Mouse (Mus musculus) hindbrain, embryonic 13.5 days (tissue): ENCODE results near the gene Tmem167b. TPM values are rescaled to one million over a fixed set of nuclear protein-coding genes. Genes with fewer than 3 reads are reported as not detected.
"Not testable (repeated sequence)": the region's sequence is repeated elsewhere in the genome, so short reads cannot be mapped to it uniquely, and the experiment has no call there.

ENCODE experiments used
- ATAC-seq: fragments of 200-750 bp; cut with Nextera tagmentation; 2 replicates; pipeline ENCODE4 v1.8.0; 2017; ENCODE audit warnings: moderate TSS enrichment; ENCODE audit not compliant: low FRiP score
- H3K27ac ChIP-seq: fragments of 300-500 bp; sonication (generic); 2 replicates; pipeline ENCODE4 v1.5.1; 2015; ENCODE audit warnings: inconsistent platforms, mild to moderate bottlenecking, moderate library complexity
- H3K27me3 ChIP-seq: fragments of 300-500 bp; sonication (generic); 2 replicates; pipeline ENCODE4 v1.6.1; 2015; ENCODE audit warnings: mild to moderate bottlenecking, inconsistent platforms
- H3K36me3 ChIP-seq: fragments of 300-500 bp; sonication (generic); 2 replicates; pipeline ENCODE4 v1.6.1; 2015; ENCODE audit warnings: mild to moderate bottlenecking, inconsistent platforms
- H3K4me1 ChIP-seq: fragments of 300-500 bp; sonication (generic); replicated peaks from 2 replicates; pipeline ENCODE4 v1.6.1; 2015; ENCODE audit warnings: inconsistent platforms
- H3K4me2 ChIP-seq: fragments of 300-500 bp; sonication (generic); 2 replicates; pipeline ENCODE4 v1.6.1; 2015; ENCODE audit warnings: inconsistent platforms, mild to moderate bottlenecking, moderate library complexity
- H3K4me3 ChIP-seq: fragments of 300-500 bp; sonication (generic); 2 replicates; pipeline ENCODE4 v1.5.1; 2015; ENCODE audit warnings: mild to moderate bottlenecking, inconsistent platforms
- H3K9ac ChIP-seq: fragments of 300-500 bp; sonication (generic); 2 replicates; pipeline ENCODE4 v1.6.1; 2015; ENCODE audit warnings: mild to moderate bottlenecking, inconsistent platforms
- H3K9me3 ChIP-seq: fragments of 300-500 bp; sonication (generic); 2 replicates; pipeline ENCODE4 v1.6.1; 2016; ENCODE audit warnings: inconsistent platforms
- WGBS: fragments of 180-500 bp; shearing (Covaris S2); methylation state at CpG from one replicate; pipeline ENCODE4 v1.1.7; 2015; 5-methylcytosine and 5-hydroxymethylcytosine counted together
- polyA plus RNA-seq: library from polyadenylated mRNA; unstranded; fragments of >200 nt; fragmentation: Nextera tagmentation; extraction: Ambion mirVana; gene quantifications from 2 replicates; pipeline ENCODE4 v1.2.1, GENCODE M21; 2015

Gene Tmem167b
- polyA plus RNA-seq, 1 experiment from 2014 or later: 60.6 TPM

GRCm38 (mm10) chr3:108569636-108570035 is 7.4 kb upstream of the Tmem167b start:
- ATAC-seq, H3K36me3 ChIP-seq, H3K4me2 ChIP-seq, H3K9me3 ChIP-seq, H3K27me3 ChIP-seq, H3K9ac ChIP-seq, H3K4me3 ChIP-seq: not testable (repeated sequence)
- 59% methylated on average over 3 of the region's 3 CpGs for WGBS
- Histone ChIP-seq H3K27ac (peak overlapping the region; percentile 12; the same call in 1 of the 2 replicates), H3K4me1 (peaks cover 25% of the 10 kb centered on the region)

- Histone ChIP-seq H3K27me3 (no peaks in the 10 kb centered on the region), H3K27ac (peak overlapping the region; percentile 72), H3K36me3 (no peaks in the 10 kb centered on the region), H3K4me1 (peaks cover 20% of the 10 kb centered on the region), H3K9ac (no peak overlapping the region), H3K9me3 (no peaks in the 10 kb centered on the region), H3K4me3 (no peak overlapping the region), H3K4me2 (no peak overlapping the region)
- 13% methylated on average over 15 of the region's 15 CpGs for WGBS
- ATAC-seq: no peak
Observed at GRCm38 (mm10) chr3:108567990-108568877, 6.0 kb upstream of the Tmem167b start.

- H3K27me3 ChIP-seq: no peaks in the 10 kb centered on the region
- WGBS: 15% methylated on average over 4 of the region's 4 CpGs
- H3K36me3 ChIP-seq: peaks cover 22% of the 10 kb centered on the region
- peaks cover 21% of the 10 kb centered on the region for H3K4me1 ChIP-seq
- H3K27ac ChIP-seq: peak overlapping the region; percentile 95
- peak; percentile 3; the same call in 1 of the 2 replicates for ATAC-seq
- H3K9ac ChIP-seq: peak overlapping the region; percentile 53
- no peaks in the 10 kb centered on the region for H3K9me3 ChIP-seq
- peak overlapping the region; percentile 83 for H3K4me3 ChIP-seq
- peak overlapping the region; percentile 66 for H3K4me2 ChIP-seq
Observed at GRCm38 (mm10) chr3:108563309-108563708, 1.0 kb upstream of the Tmem167b start.

GRCm38 (mm10) chr3:108562777-108563271 is 558 bp upstream of the Tmem167b start:
- H3K27ac ChIP-seq: peak overlapping the region; percentile 95
- peak overlapping the region; percentile 66 for H3K4me2 ChIP-seq
- peak overlapping the region; percentile 53 for H3K9ac ChIP-seq
- H3K27me3 ChIP-seq: no peaks in the 10 kb centered on the region
- peak; percentile 78 for ATAC-seq
- peaks cover 27% of the 10 kb centered on the region for H3K36me3 ChIP-seq
- no peaks in the 10 kb centered on the region for H3K9me3 ChIP-seq
- WGBS: 18% methylated on average over 15 of the region's 15 CpGs
- peaks cover 21% of the 10 kb centered on the region for H3K4me1 ChIP-seq
- H3K4me3 ChIP-seq: peak overlapping the region; percentile 83

- peaks cover 38% of the 10 kb centered on the region for H3K36me3 ChIP-seq
- no peaks in the 10 kb centered on the region for H3K9me3 ChIP-seq
- no peaks in the 10 kb centered on the region for H3K27me3 ChIP-seq
- H3K9ac ChIP-seq: no peak overlapping the region
- 96% methylated on average over 4 of the region's 4 CpGs for WGBS
- H3K4me3 ChIP-seq: no peak overlapping the region
- H3K27ac ChIP-seq: no peak overlapping the region
- H3K4me2 ChIP-seq: no peak overlapping the region
- ATAC-seq: no peak
- H3K4me1 ChIP-seq: peaks cover 23% of the 10 kb centered on the region
Observed at GRCm38 (mm10) chr3:108557888-108558287, 4.4 kb downstream of the Tmem167b start.

DNA sequence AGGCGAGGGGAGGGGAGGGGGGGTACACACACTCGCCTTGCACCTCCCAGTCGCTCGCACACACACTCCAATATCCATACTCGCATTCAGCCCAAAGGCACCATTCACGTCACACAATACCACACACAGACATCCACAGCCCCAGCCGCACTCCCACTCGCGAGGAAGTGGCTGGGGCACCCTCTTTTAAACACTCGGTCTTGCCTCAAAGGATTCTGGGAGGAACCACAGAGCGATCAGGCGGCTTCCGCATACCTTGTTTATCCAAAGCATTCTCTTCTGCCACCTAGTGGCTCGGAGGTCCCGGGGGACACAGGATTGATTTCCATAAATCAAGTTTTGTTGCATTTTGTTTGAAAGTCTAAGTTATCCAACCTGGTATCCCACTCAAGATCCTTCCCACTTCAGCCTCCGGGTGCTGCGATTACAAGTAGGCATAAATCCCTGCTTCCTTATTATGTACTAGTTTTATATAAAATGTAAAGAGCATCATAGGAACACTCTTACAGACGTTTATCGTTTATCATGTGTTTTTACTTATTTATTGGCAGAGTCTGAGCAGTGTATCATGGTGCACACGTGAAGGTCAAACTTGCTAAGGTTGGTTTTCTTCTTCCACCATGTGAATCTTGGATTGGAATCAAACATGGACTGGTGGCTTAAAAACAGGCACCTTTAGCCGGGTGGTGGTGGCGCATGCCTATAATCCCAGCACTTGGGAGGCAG is 7.5 kb downstream of the Tmem167b start:
- peak overlapping the region; percentile 96 for H3K27ac ChIP-seq
- peak; percentile 96 for ATAC-seq
- peak overlapping the region; percentile 76 for H3K4me2 ChIP-seq
- H3K4me3 ChIP-seq: peak overlapping the region; percentile 83
- no peaks in the 10 kb centered on the region for H3K9me3 ChIP-seq
- WGBS: 19% methylated on average over 20 of the region's 22 CpGs
- peaks cover 29% of the 10 kb centered on the region for H3K36me3 ChIP-seq
- no peaks in the 10 kb centered on the region for H3K27me3 ChIP-seq
- H3K4me1 ChIP-seq: peaks cover 8% of the 10 kb centered on the region
- H3K9ac ChIP-seq: peak overlapping the region; percentile 98

DNA sequence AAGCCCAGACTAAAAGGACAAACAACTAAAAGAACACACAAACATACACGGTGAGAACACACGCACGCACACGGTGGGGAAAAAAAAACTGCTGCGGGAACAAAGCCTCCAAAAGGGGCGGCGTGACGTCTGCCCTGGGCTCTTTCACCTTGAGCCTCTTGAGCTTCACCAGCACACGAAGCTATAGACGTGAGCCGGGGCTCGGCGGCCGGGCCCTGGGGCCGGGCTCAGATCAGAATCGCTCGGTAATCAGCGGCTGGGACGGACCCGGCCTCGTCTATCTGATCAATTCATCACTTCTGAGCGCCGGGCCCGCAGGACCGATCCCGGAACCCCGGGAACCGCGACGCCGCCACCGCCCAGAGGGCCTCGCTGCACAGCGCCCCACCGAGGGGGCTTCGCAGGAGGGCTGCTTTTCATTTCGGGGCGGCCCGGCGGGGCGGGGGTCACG is 8.1 kb downstream of the Tmem167b start:
- Histone ChIP-seq H3K4me2 (peak overlapping the region; percentile 76), H3K4me1 (peaks cover 8% of the 10 kb centered on the region), H3K36me3 (peaks cover 24% of the 10 kb centered on the region), H3K27ac (peak overlapping the region; percentile 96), H3K27me3 (no peaks in the 10 kb centered on the region), H3K9ac (peak overlapping the region; percentile 98), H3K4me3 (peak overlapping the region; percentile 83), H3K9me3 (no peaks in the 10 kb centered on the region)
- WGBS: 0% methylated on average over 37 of the region's 42 CpGs
- peak; percentile 82 for ATAC-seq

GRCm38 (mm10) chr3:108542299-108542698 is 20.0 kb downstream of the Tmem167b start:
- Histone ChIP-seq H3K4me3 (no peak overlapping the region), H3K9ac (no peak overlapping the region), H3K4me1 (peaks cover 6% of the 10 kb centered on the region; the same call in 1 of the 2 replicates), H3K27ac (no peak overlapping the region), H3K27me3 (0 out of 2 replicates have a peak, but pooled peaks cover 3% of the 10 kb centered on the region), H3K4me2 (no peak overlapping the region), H3K36me3 (no peaks in the 10 kb centered on the region), H3K9me3 (no peaks in the 10 kb centered on the region)
- no peak for ATAC-seq
- 88% methylated on average over 11 of the region's 11 CpGs for WGBS

GRCm38 (mm10) chr3:108537303-108537702 is 25.0 kb downstream of the Tmem167b start:
- 4% methylated on average over 17 of the region's 17 CpGs for WGBS
- ATAC-seq: peak; percentile 19; the same call in 1 of the 2 replicates

DNA sequence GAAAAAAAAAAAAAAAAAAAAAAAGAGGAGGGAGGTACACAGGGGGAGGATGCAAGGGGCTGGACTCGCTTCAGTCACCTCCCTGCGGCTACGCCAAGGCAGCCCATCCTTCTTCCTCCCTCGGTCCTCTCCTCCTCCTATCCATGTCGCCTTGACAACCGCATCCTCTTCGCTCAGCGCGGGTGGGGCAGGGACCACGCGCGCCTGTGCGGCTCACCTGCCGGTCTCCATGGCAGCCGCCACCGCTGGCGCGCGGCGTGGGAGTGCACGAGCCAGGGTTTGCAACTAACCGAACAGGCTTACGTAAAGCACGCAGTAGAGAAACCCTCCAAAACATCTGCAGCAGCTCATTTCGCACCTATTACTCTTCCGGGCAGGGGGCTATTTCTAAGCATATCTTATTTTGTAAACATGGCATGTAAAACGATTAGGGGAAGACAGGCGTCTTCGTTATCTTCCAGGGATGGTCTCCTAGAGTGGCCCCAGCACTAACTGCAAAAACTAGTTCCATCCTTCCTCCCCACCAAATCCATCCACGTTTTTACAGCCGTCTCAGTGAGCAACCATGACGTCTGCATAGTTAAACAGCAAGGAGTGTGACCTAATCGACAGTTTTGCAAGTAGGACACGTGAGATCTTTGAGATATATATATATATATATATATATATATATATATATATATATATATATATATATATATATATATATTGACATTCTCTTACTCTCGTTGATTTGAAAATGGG is 25.6 kb downstream of the Tmem167b start, which contains the start of gene 5330417C22Rik:
Gene 5330417C22Rik (minus strand): TSS at position 20 of the 744 bp plus-strand sequence.
- peak within 1 kb of the TSS; percentile 78 for H3K27ac ChIP-seq
- H3K36me3 ChIP-seq: no peaks in the 10 kb centered on the region
- no peaks in the 10 kb centered on the region for H3K9me3 ChIP-seq
- peaks cover 9% of the 10 kb centered on the region; the same call in 1 of the 2 replicates for H3K27me3 ChIP-seq
- ATAC-seq: peak; percentile 97
- peak within 1 kb of the TSS; percentile 64 for H3K4me2 ChIP-seq
- peaks cover 27% of the 10 kb centered on the region for H3K4me1 ChIP-seq
- peak within 1 kb of the TSS; percentile 42 for H3K4me3 ChIP-seq
- WGBS: under 1% methylated on average over 35 of the region's 35 CpGs
- peak within 1 kb of the TSS; percentile 69 for H3K9ac ChIP-seq

More at GRCm38 (mm10) chr3:108537303-108537702, 25.0 kb downstream of the Tmem167b start:
- peak overlapping the region; percentile 54 for H3K4me2 ChIP-seq
- peak overlapping the region; percentile 66 for H3K27ac ChIP-seq
- peaks cover 27% of the 10 kb centered on the region for H3K4me1 ChIP-seq
- peaks cover 9% of the 10 kb centered on the region; the same call in 1 of the 2 replicates for H3K27me3 ChIP-seq
- peak overlapping the region; percentile 29 for H3K4me3 ChIP-seq
- no peaks in the 10 kb centered on the region for H3K9me3 ChIP-seq
- H3K36me3 ChIP-seq: no peaks in the 10 kb centered on the region
- H3K9ac ChIP-seq: peak overlapping the region; percentile 30; the same call in 1 of the 2 replicates

DNA sequence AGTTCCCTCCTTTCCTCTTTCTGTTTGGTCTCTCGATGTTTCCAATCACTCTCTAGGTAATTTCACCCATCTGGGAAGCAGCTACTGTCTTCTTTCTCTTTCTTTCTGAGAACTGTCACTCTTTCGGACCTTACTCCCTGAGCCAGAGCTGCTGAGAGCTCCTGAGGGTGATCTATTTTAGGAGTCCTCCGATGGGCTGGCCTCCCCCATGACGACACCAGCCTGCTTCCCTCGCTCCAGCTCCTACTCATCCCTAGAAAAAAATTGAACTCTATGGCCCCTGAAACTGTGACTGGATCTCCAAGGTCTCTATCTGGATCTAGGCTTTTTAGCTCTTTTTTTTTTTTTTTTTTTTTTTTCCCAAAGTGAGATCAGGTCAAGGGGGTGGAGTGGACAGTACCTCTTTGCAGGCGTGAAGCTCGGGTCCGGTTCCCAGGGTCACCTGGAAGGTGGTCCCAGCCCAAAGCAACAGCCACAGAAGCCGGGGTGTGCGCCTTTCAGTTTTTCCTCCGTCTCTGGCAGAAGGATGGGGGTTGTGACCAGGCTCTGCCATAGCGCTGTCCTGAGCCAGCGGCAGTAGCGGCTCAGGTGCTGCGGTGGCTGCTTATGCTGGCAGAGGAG is 26.3 kb downstream of the Tmem167b start:
- Histone ChIP-seq H3K4me1 (peaks cover 27% of the 10 kb centered on the region), H3K27ac (peak overlapping the region; percentile 78), H3K4me2 (peak overlapping the region; percentile 64), H3K36me3 (no peaks in the 10 kb centered on the region), H3K4me3 (peak overlapping the region; percentile 42), H3K27me3 (peaks cover 9% of the 10 kb centered on the region; the same call in 1 of the 2 replicates), H3K9ac (peak overlapping the region; percentile 69), H3K9me3 (no peaks in the 10 kb centered on the region)
- WGBS: 6% methylated on average over 15 of the region's 15 CpGs
- peak; percentile 1; the same call in 1 of the 2 replicates for ATAC-seq
